Mouse (Mus musculus) lung, postnatal 4 days (tissue): Measurements from ENCODE around the gene Gosr2.

Experiments used
- DNase-seq, 2 experiments: peaks; one replicate each; pipeline ENCODE4 v3.0.0; 2021

Gene Gosr2

GRCm38 (mm10) chr11:103697565-103698176 lies at the start of gene Gosr2:
Gene Gosr2 (minus strand): TSS chr11:103697898.
- peak; percentile 93 to 94 for DNase-seq

- DNase-seq, result peak in 1 of 2 experiments; percentile 34
Observed at GRCm38 (mm10) chr11:103735046-103735781, 37.5 kb upstream of the Gosr2 start.

GRCm38 (mm10) chr11:103734411-103735045 lies 36.8 kb upstream of the Gosr2 start:
- DNase-seq, result no peak

- no peak for DNase-seq
Observed at GRCm38 (mm10) chr11:103733961-103734360, 36.3 kb upstream of the Gosr2 start.

GRCm38 (mm10) chr11:103733069-103733468 lies 35.4 kb upstream of the Gosr2 start:
- no peak for DNase-seq

- no peak for DNase-seq
Observed at GRCm38 (mm10) chr11:103732306-103732705, 34.6 kb upstream of the Gosr2 start.

- DNase-seq, result no peak
Observed at GRCm38 (mm10) chr11:103731594-103731993, 33.9 kb upstream of the Gosr2 start.

GRCm38 (mm10) chr11:103729282-103729985 lies 31.7 kb upstream of the Gosr2 start:
- DNase-seq, result no peak

- DNase-seq, result no peak
Observed at GRCm38 (mm10) chr11:103724331-103724771, 26.7 kb upstream of the Gosr2 start.

GRCm38 (mm10) chr11:103722040-103722481 lies 24.4 kb upstream of the Gosr2 start:
- DNase-seq, result peak; percentile 6 to 35

- DNase-seq, result peak in 1 of 2 experiments; percentile 24
Observed at GRCm38 (mm10) chr11:103721468-103722039, 23.9 kb upstream of the Gosr2 start.

- no peak for DNase-seq
Observed at GRCm38 (mm10) chr11:103719436-103719835, 21.7 kb upstream of the Gosr2 start.

- DNase-seq, result no peak
Observed at GRCm38 (mm10) chr11:103716971-103717370, 19.3 kb upstream of the Gosr2 start.

GRCm38 (mm10) chr11:103714074-103714473 lies 16.4 kb upstream of the Gosr2 start:
- DNase-seq, result no peak

GRCm38 (mm10) chr11:103711851-103712587 lies 14.3 kb upstream of the Gosr2 start:
- DNase-seq, result no peak

GRCm38 (mm10) chr11:103709982-103710381 lies 12.3 kb upstream of the Gosr2 start:
- DNase-seq, result no peak

GRCm38 (mm10) chr11:103707005-103707404 lies 9.3 kb upstream of the Gosr2 start:
- DNase-seq, result peak; percentile 76 to 86

- DNase-seq, result no peak
Observed at GRCm38 (mm10) chr11:103698226-103698625, 528 bp upstream of the Gosr2 start.

GRCm38 (mm10) chr11:103696851-103697564 lies 690 bp downstream of the Gosr2 start:
- no peak for DNase-seq

- no peak for DNase-seq
Observed at GRCm38 (mm10) chr11:103693241-103693640, 4.5 kb downstream of the Gosr2 start.

- no peak for DNase-seq
Observed at GRCm38 (mm10) chr11:103691036-103691435, 6.7 kb downstream of the Gosr2 start.
